Mouse (Mus musculus) stomach, postnatal 0 days (tissue): ENCODE measurements at regions not wholly inside any gene's neighbourhood (a gene's known extent, or its start where the extent isn't known, plus 50 kb on each side); places are given as distances from the start of the nearest gene placed in this dataset.

ENCODE experiments used
- ATAC-seq: fragments of 200-750 bp; cut with Nextera tagmentation; 2 replicates; pipeline ENCODE4 v1.8.0; 2017; ENCODE audit not compliant: low FRiP score, low TSS enrichment
- DNase-seq: peaks from one replicate; pipeline ENCODE4 v3.0.0-alpha.2; 2016; ENCODE audit warnings: low spot score
- H3K27ac ChIP-seq: fragments of 300-500 bp; sonication (generic); replicated peaks from 2 replicates; pipeline ENCODE4 v1.5.1; 2014; ENCODE audit warnings: mild to moderate bottlenecking, control low read depth
- H3K27me3 ChIP-seq: fragments of 300-500 bp; sonication (generic); 2 replicates; pipeline ENCODE4 v1.6.1; 2014; ENCODE audit warnings: low read length; ENCODE audit not compliant: control insufficient read depth, insufficient read depth
- H3K36me3 ChIP-seq: fragments of 300-500 bp; sonication (generic); 2 replicates; pipeline ENCODE4 v1.6.1; 2014; ENCODE audit warnings: low read length, mixed read lengths; ENCODE audit not compliant: control insufficient read depth, insufficient read depth
- H3K4me1 ChIP-seq: fragments of 300-500 bp; sonication (generic); replicated peaks from 2 replicates; pipeline ENCODE4 v1.6.1; 2014; ENCODE audit warnings: antibody characterized with exemption; ENCODE audit not compliant: control insufficient read depth, insufficient read depth
- H3K4me2 ChIP-seq: fragments of 300-500 bp; sonication (generic); replicated peaks from 2 replicates; pipeline ENCODE4 v1.6.1; 2014; ENCODE audit warnings: low read depth, mild to moderate bottlenecking, control low read depth, moderate library complexity
- H3K4me3 ChIP-seq: fragments of 300-500 bp; sonication (generic); 2 replicates; pipeline ENCODE4 v1.5.1; 2014; ENCODE audit warnings: low read depth, low read length, control low read depth
- H3K9ac ChIP-seq: fragments of 300-500 bp; sonication (generic); 2 replicates; pipeline ENCODE4 v1.6.1; 2014; ENCODE audit warnings: mild to moderate bottlenecking, low read length, control low read depth, mixed read lengths
- H3K9me3 ChIP-seq: fragments of 300-500 bp; sonication (generic); 2 replicates; pipeline ENCODE4 v1.6.1; 2016; ENCODE audit warnings: low read length; ENCODE audit not compliant: control insufficient read depth
- CTCF ChIP-seq: IDR thresholded peaks from 2 replicates; pipeline ENCODE4 v1.5.1; 2016; ENCODE audit warnings: antibody characterized with exemption, low read depth, mild to moderate bottlenecking, moderate library complexity
- EP300 ChIP-seq: optimal IDR thresholded peaks from 2 replicates; pipeline ENCODE3; 2016; ENCODE audit warnings: antibody characterized with exemption
- WGBS: fragments of 180-500 bp; shearing (Covaris S2); extraction: QIAGEN DNeasy Blood & Tissue Kit; methylation state at CpG from one replicate; pipeline ENCODE4 v1.1.7; 2014; 5-methylcytosine and 5-hydroxymethylcytosine counted together

- ATAC-seq: peak; percentile 18
- 16% methylated on average over 10 of the region's 10 CpGs for WGBS
These were observed 85.2 kb upstream of the Tmem189 start for GRCm38 (mm10) chr2:167774806-167775179.

GRCm38 (mm10) chr2:167774166-167774805, 84.7 kb upstream of the Tmem189 start:
- H3K4me2 ChIP-seq: no peak overlapping the region
- WGBS: 87% methylated on average over 2 of the region's 2 CpGs

More at GRCm38 (mm10) chr2:167774806-167775179, 85.2 kb upstream of the Tmem189 start:
- Histone ChIP-seq H3K4me2 (no peak overlapping the region), H3K4me1 (peaks cover 14% of the 10 kb centered on the region), H3K9ac (peak overlapping the region; percentile 23; the same call in 1 of the 2 replicates), H3K4me3 (no peak overlapping the region), H3K27me3 (no peaks in the 10 kb centered on the region), H3K9me3 (no peaks in the 10 kb centered on the region), H3K27ac (peak overlapping the region; percentile 85), H3K36me3 (no peaks in the 10 kb centered on the region)
- DNase-seq: peak; percentile 59
- no peak for TF ChIP-seq EP300
- no peak for TF ChIP-seq CTCF

DNA sequence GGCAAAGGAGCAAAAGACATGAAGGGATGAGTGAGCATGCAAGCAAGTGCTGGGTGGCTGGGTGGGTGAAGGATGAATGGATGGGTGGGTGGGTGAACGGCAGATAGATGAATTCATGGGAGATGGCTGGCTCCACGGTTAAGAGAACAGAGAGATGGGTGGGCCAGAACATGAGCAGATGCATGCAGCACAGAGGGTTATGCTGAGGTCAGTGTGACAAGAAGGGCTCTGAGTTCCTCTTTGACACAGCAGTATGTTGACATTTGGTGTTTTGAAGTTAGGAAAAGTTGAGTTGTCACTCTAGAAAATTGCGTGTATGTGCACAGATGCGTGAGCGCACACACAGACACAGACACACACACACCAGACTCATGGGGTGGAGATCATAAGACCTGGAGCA, 83.2 kb upstream of the Tmem189 start:
- Histone ChIP-seq H3K36me3 (no peaks in the 10 kb centered on the region), H3K4me2 (no peak overlapping the region), H3K4me3 (no peak overlapping the region), H3K27me3 (no peaks in the 10 kb centered on the region), H3K9me3 (no peaks in the 10 kb centered on the region), H3K4me1 (peaks cover 4% of the 10 kb centered on the region; the same call in 1 of the 2 replicates), H3K27ac (no peak overlapping the region), H3K9ac (no peak overlapping the region)
- TF ChIP-seq EP300 (no peak), CTCF (no peak)
- ATAC-seq: no peak
- 84% methylated on average over 5 of the region's 5 CpGs for WGBS
- no peak for DNase-seq

More at GRCm38 (mm10) chr2:167774166-167774805, 84.7 kb upstream of the Tmem189 start:
- DNase-seq (no peak), ATAC-seq (no peak)
- H3K36me3 ChIP-seq: no peaks in the 10 kb centered on the region
- H3K9ac ChIP-seq: peak overlapping the region; percentile 23; the same call in 1 of the 2 replicates
- H3K9me3 ChIP-seq: no peaks in the 10 kb centered on the region
- H3K4me3 ChIP-seq: no peak overlapping the region
- H3K27me3 ChIP-seq: no peaks in the 10 kb centered on the region
- H3K4me1 ChIP-seq: peaks cover 14% of the 10 kb centered on the region
- H3K27ac ChIP-seq: peak overlapping the region; percentile 85
- TF ChIP-seq EP300: no peak
- no peak for TF ChIP-seq CTCF

GRCm38 (mm10) chr2:167767962-167768361, 78.3 kb upstream of the Tmem189 start:
- no peak overlapping the region for H3K9ac ChIP-seq
- H3K27me3 ChIP-seq: no peaks in the 10 kb centered on the region
- DNase-seq (peak; percentile 52), ATAC-seq (no peak)
- H3K4me3 ChIP-seq: no peak overlapping the region
- 25% methylated on average over 13 of the region's 13 CpGs for WGBS
- no peak overlapping the region for H3K4me2 ChIP-seq
- TF ChIP-seq CTCF (no peak), EP300 (no peak)
- no peaks in the 10 kb centered on the region for H3K36me3 ChIP-seq
- no peak overlapping the region for H3K27ac ChIP-seq
- peaks cover 8% of the 10 kb centered on the region; the same call in 1 of the 2 replicates for H3K4me1 ChIP-seq
- H3K9me3 ChIP-seq: no peaks in the 10 kb centered on the region

DNA sequence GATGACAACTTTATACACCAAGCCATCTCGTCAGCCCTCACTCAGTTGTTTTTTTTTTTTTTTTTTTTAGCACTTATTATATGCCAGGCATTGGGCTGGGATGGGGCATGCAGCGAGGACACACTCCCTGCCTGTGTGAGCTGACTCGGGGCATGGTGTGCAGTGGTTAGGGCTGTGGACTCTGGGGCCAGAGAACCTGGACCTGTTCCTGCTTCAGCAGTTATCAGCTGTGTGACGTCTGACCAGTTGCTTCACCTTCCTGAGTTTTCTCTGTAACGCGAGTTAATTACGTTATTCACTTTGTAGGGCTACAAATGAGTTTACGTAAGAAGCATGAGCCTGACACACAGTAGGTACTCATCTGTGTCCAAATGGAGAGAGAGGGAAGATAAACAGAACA, 77.7 kb upstream of the Tmem189 start:
- Histone ChIP-seq H3K36me3 (no peaks in the 10 kb centered on the region), H3K4me1 (peaks cover 8% of the 10 kb centered on the region; the same call in 1 of the 2 replicates), H3K9ac (no peak overlapping the region), H3K4me3 (no peak overlapping the region), H3K27ac (no peak overlapping the region), H3K4me2 (no peak overlapping the region), H3K9me3 (no peaks in the 10 kb centered on the region), H3K27me3 (no peaks in the 10 kb centered on the region)
- ATAC-seq (no peak), DNase-seq (no peak)
- no peak for TF ChIP-seq EP300
- TF ChIP-seq CTCF: no peak
- WGBS: 81% methylated on average over 8 of the region's 8 CpGs

GRCm38 (mm10) chr2:167765811-167766210, 76.2 kb upstream of the Tmem189 start:
- H3K4me1 ChIP-seq: peaks cover 8% of the 10 kb centered on the region; the same call in 1 of the 2 replicates
- no peaks in the 10 kb centered on the region for H3K27me3 ChIP-seq
- H3K9me3 ChIP-seq: no peaks in the 10 kb centered on the region
- no peaks in the 10 kb centered on the region for H3K36me3 ChIP-seq
- no peak overlapping the region for H3K4me3 ChIP-seq
- H3K27ac ChIP-seq: peak overlapping the region; percentile 78
- DNase-seq (no peak), ATAC-seq (no peak)
- TF ChIP-seq EP300 (no peak), CTCF (no peak)
- WGBS: 90% methylated on average over 6 of the region's 6 CpGs
- H3K9ac ChIP-seq: no peak overlapping the region
- no peak overlapping the region for H3K4me2 ChIP-seq
